Mouse (Mus musculus) lung, postnatal 0 days (tissue): ENCODE results near the gene Endov. TPM values are rescaled to one million over a fixed set of nuclear protein-coding genes. Genes with fewer than 3 reads are reported as not detected.

Source experiments
- ATAC-seq: fragments of 200-750 bp; cut with Nextera tagmentation; 2 replicates; pipeline ENCODE4 v1.8.0; 2017; ENCODE audit warnings: moderate library complexity
- DNase-seq: peaks from one replicate; pipeline ENCODE4 v3.0.0-alpha.2; 2016; ENCODE audit warnings: low spot score
- H3K27ac ChIP-seq: fragments of 300-500 bp; sonication (generic); 2 replicates; pipeline ENCODE4 v1.5.1; 2014; ENCODE audit warnings: antibody characterized with exemption, mild to moderate bottlenecking, low read length, mixed read lengths
- H3K27me3 ChIP-seq: fragments of 300-500 bp; sonication (generic); replicated peaks from 2 replicates; pipeline ENCODE4 v1.6.1; 2014; ENCODE audit warnings: low read length, mixed read lengths; ENCODE audit not compliant: insufficient read depth
- H3K36me3 ChIP-seq: fragments of 300-500 bp; sonication (generic); 2 replicates; pipeline ENCODE4 v1.6.1; 2014; ENCODE audit warnings: low read length, mixed read lengths; ENCODE audit not compliant: insufficient read depth
- H3K4me1 ChIP-seq: fragments of 300-500 bp; sonication (generic); 2 replicates; pipeline ENCODE4 v1.6.1; 2014; ENCODE audit warnings: antibody characterized with exemption, low read depth, low read length, mixed read lengths; ENCODE audit not compliant: insufficient read depth
- H3K4me2 ChIP-seq: fragments of 300-500 bp; sonication (generic); replicated peaks from 2 replicates; pipeline ENCODE4 v1.6.1; 2014; ENCODE audit warnings: low read depth, mild to moderate bottlenecking, low read length, moderate library complexity, mixed read lengths
- H3K4me3 ChIP-seq: fragments of 300-500 bp; sonication (generic); 2 replicates; pipeline ENCODE4 v1.5.1; 2014; ENCODE audit warnings: low read depth, low read length
- H3K9ac ChIP-seq: fragments of 300-500 bp; sonication (generic); replicated peaks from 2 replicates; pipeline ENCODE4 v1.6.1; 2014; ENCODE audit warnings: low read depth, mild to moderate bottlenecking
- H3K9me3 ChIP-seq: fragments of 300-500 bp; sonication (generic); 2 replicates; pipeline ENCODE4 v1.6.1; 2016; ENCODE audit warnings: low read length, mixed read lengths
- CTCF ChIP-seq: IDR thresholded peaks from 2 replicates; pipeline ENCODE4 v1.5.1; 2016; ENCODE audit warnings: antibody characterized with exemption, mild to moderate bottlenecking
- EP300 ChIP-seq: IDR thresholded peaks from 2 replicates; pipeline ENCODE4 v1.6.1; 2016; ENCODE audit warnings: antibody characterized with exemption, mild to moderate bottlenecking, control low read depth
- WGBS: fragments of 180-500 bp; shearing (Covaris S2); extraction: QIAGEN DNeasy Blood & Tissue Kit; methylation state at CpG from one replicate; pipeline ENCODE4 v1.1.7; 2014; 5-methylcytosine and 5-hydroxymethylcytosine counted together
- polyA plus RNA-seq: library from polyadenylated mRNA; unstranded; fragments of >200 nt; fragmentation: Nextera tagmentation; extraction: Ambion mirVana; gene quantifications from 2 replicates; pipeline ENCODE4 v1.2.1, GENCODE M21; 2015

Endov gene
- polyA plus RNA-seq, 1 experiment from 2014 or later: 10.3 TPM

DNA sequence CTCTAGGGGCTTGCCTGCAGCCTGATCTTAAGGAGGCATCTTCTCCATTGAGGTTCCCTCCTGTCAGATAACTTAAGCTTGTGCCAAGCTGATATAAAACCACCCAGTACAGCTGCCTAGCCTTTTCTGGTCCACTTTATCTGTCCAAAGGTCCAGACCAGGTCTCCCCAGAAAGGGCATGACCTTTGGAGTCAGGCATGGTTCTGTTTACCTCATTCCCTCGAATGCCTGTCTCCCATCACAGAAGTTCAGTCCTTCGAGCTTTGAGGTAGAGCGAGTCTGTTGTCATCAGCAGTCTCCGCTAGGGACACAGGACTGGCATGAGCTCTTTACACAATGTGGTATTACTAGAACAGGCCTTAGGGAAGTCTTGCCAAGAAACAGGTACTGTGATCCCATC lies 15.2 kb downstream of the Endov start:
- whole genome bisulfite sequencing: 79% methylated on average over 4 of the region's 4 CpGs
- H3K27ac ChIP-seq: no peak overlapping the region
- no peak overlapping the region for H3K4me3 ChIP-seq
- no peaks in the 10 kb centered on the region for H3K27me3 ChIP-seq
- DNase-seq (no peak), ATAC-seq (no peak)
- H3K4me2 ChIP-seq: no peak overlapping the region
- H3K4me1 ChIP-seq: no peaks in the 10 kb centered on the region
- H3K36me3 ChIP-seq: peaks cover 19% of the 10 kb centered on the region
- no peaks in the 10 kb centered on the region for H3K9me3 ChIP-seq
- TF ChIP-seq EP300 (no peak), CTCF (no peak)
- no peak overlapping the region for H3K9ac ChIP-seq

- Histone ChIP-seq H3K4me2 (no peak overlapping the region), H3K9ac (no peak overlapping the region), H3K27me3 (no peaks in the 10 kb centered on the region), H3K4me3 (no peak overlapping the region), H3K36me3 (peaks cover 19% of the 10 kb centered on the region), H3K4me1 (no peaks in the 10 kb centered on the region), H3K27ac (no peak overlapping the region), H3K9me3 (no peaks in the 10 kb centered on the region)
- no peak for ATAC-seq
- TF ChIP-seq CTCF (no peak), EP300 (no peak)
- WGBS: 83% methylated on average over 8 of the region's 8 CpGs
- no peak for DNase-seq
Observed at GRCm38 (mm10) chr11:119507772-119508171, 16.6 kb downstream of the Endov start.

- DNase-seq (no peak), ATAC-seq (no peak)
- Histone ChIP-seq H3K9me3 (no peaks in the 10 kb centered on the region), H3K27ac (no peak overlapping the region), H3K9ac (no peak overlapping the region), H3K4me2 (no peak overlapping the region), H3K27me3 (no peaks in the 10 kb centered on the region), H3K36me3 (peaks cover 19% of the 10 kb centered on the region), H3K4me1 (no peaks in the 10 kb centered on the region), H3K4me3 (no peak overlapping the region)
- WGBS: 71% methylated on average over 5 of the region's 5 CpGs
- TF ChIP-seq CTCF (no peak), EP300 (no peak)
Observed at GRCm38 (mm10) chr11:119509165-119509776, 18.1 kb downstream of the Endov start.

GRCm38 (mm10) chr11:119513038-119513659 lies 22.0 kb downstream of the Endov start:
- DNase-seq: no peak

DNA sequence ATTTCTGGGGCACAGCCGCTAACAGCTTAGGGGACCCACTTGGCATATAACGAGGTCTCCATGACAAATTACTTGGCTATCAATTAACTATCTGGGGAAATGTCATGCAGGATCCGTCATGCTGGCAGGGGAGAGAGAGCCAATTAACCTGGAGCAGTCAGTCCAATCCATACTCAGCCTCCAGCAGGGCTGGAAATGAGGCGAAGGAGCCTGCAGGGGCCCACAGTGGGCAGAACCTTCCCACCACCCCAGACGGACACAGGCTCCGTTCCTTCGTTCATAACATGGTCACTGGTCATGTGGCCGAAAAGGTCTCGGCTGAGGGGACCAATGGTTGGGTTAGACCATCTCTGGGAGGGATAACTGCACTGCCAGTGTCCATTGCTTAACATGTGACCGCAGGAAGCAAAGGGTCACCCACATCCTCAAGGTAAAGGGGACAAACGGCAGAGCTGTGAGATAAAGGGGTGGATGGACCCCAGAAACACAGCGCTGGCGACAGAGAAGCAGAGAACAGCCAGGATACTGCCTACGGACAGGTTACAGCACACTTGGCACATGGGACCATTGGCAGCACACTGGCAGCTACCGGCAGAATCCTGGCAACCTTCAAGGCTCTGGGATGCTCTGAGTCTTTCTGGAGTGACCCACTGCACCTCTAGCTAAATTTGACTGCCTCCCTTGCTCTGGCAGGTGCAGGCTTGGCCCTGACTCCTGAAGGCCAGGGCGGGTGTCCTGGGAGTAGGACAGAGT lies 23.1 kb downstream of the Endov start:
- DNase-seq (no peak), ATAC-seq (no peak)
- Histone ChIP-seq H3K36me3 (no peaks in the 10 kb centered on the region), H3K27me3 (0 out of 2 replicates have a peak, but pooled peaks cover 4% of the 10 kb centered on the region), H3K9ac (no peak overlapping the region), H3K4me1 (no peaks in the 10 kb centered on the region), H3K4me3 (no peak overlapping the region), H3K27ac (no peak overlapping the region), H3K4me2 (no peak overlapping the region), H3K9me3 (no peaks in the 10 kb centered on the region)
- TF ChIP-seq CTCF (no peak), EP300 (no peak)
- 48% methylated on average over 16 of the region's 16 CpGs for WGBS

More at GRCm38 (mm10) chr11:119513038-119513659, 22.0 kb downstream of the Endov start:
- Histone ChIP-seq H3K9me3 (no peaks in the 10 kb centered on the region), H3K9ac (no peak overlapping the region), H3K4me1 (no peaks in the 10 kb centered on the region), H3K4me3 (no peak overlapping the region), H3K27me3 (0 out of 2 replicates have a peak, but pooled peaks cover 4% of the 10 kb centered on the region), H3K27ac (no peak overlapping the region), H3K36me3 (peaks cover 6% of the 10 kb centered on the region; the same call in 1 of the 2 replicates), H3K4me2 (no peak overlapping the region)
- TF ChIP-seq CTCF: no peak
- TF ChIP-seq EP300: no peak
- 26% methylated on average over 9 of the region's 9 CpGs for WGBS
- ATAC-seq: no peak

DNA sequence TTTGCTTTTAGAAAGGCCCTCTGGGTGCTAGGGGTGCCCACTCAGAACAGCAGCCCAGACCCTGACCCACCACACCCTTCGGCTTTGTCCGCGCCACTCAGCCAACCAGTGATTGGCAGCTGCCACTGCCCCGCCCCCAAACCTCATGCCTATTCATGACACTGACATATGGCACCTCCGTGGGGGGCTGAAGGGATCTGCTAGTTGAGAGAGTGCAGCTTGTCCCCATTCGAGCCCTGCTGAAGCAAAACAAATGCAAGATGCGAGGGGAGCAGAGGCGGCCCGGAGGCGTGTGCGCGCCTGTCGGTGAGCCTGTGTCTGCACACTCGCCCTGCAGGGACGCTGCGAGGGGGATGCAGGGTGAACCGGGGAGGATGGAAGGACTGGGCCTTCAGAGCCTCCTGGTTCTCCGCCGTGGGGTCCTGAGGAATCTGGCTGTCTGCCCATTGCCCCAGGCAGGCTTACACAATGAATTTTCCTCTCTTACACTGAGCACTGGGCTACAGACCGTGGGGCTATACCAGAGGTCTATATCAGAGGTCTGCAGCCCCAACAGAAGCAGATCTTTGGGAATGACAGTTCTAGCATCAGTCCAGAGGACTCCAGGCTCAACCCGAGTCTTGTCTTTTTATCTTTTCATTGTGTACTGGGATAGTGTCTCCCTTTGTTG lies 24.0 kb downstream of the Endov start:
- no peaks in the 10 kb centered on the region for H3K4me1 ChIP-seq
- no peak for DNase-seq
- no peaks in the 10 kb centered on the region for H3K9me3 ChIP-seq
- no peak overlapping the region for H3K4me2 ChIP-seq
- TF ChIP-seq EP300 (no peak), CTCF (peak; percentile 45)
- 5% methylated on average over 21 of the region's 21 CpGs for WGBS
- no peak overlapping the region for H3K9ac ChIP-seq
- H3K4me3 ChIP-seq: no peak overlapping the region
- no peak for ATAC-seq
- no peak overlapping the region for H3K27ac ChIP-seq
- 0 out of 2 replicates have a peak, but pooled peaks cover 4% of the 10 kb centered on the region for H3K27me3 ChIP-seq
- no peaks in the 10 kb centered on the region for H3K36me3 ChIP-seq
